Mouse (Mus musculus) forebrain, embryonic 16.5 days (tissue): ENCODE measurements around the gene Nemp1. TPM values are rescaled to one million over a fixed set of nuclear protein-coding genes. Genes with fewer than 3 reads are reported as not detected.
A peak's percentile ranks its signal among the peaks of the same experiment; 100 is the strongest.

Source experiments
- ATAC-seq: fragments of 200-750 bp; cut with Nextera tagmentation; 2 replicates; pipeline ENCODE4 v1.8.0; 2017; ENCODE audit warnings: mild to moderate bottlenecking, moderate library complexity
- H3K27ac ChIP-seq: fragments of 300-500 bp; sonication (generic); 2 replicates; pipeline ENCODE4 v1.5.1; 2014; ENCODE audit warnings: low read length, control low read depth
- H3K27me3 ChIP-seq: fragments of 300-500 bp; sonication (generic); replicated peaks from 2 replicates; pipeline ENCODE4 v1.6.1; 2014; ENCODE audit warnings: low read length; ENCODE audit not compliant: control insufficient read depth, insufficient read depth
- H3K36me3 ChIP-seq: fragments of 300-500 bp; sonication (generic); 2 replicates; pipeline ENCODE4 v1.6.1; 2014; ENCODE audit not compliant: control insufficient read depth, insufficient read depth
- H3K4me1 ChIP-seq: fragments of 300-500 bp; sonication (generic); replicated peaks from 2 replicates; pipeline ENCODE4 v1.6.1; 2014; ENCODE audit warnings: low read length; ENCODE audit not compliant: control insufficient read depth, insufficient read depth
- H3K4me2 ChIP-seq: fragments of 300-500 bp; sonication (generic); 2 replicates; pipeline ENCODE4 v1.6.1; 2014; ENCODE audit warnings: mild to moderate bottlenecking, low read length, control low read depth
- H3K4me3 ChIP-seq: fragments of 300-500 bp; sonication (generic); replicated peaks from 2 replicates; pipeline ENCODE4 v1.5.1; 2014; ENCODE audit warnings: mild to moderate bottlenecking, low read length, control low read depth
- H3K9ac ChIP-seq: fragments of 300-500 bp; sonication (generic); replicated peaks from 2 replicates; pipeline ENCODE4 v1.6.1; 2014; ENCODE audit warnings: low read depth, low read length, control low read depth
- H3K9me3 ChIP-seq: fragments of 300-500 bp; sonication (generic); 2 replicates; pipeline ENCODE4 v1.6.1; 2016; ENCODE audit warnings: low read length; ENCODE audit not compliant: control insufficient read depth
- WGBS: fragments of 180-500 bp; shearing (Covaris S2); extraction: QIAGEN DNeasy Blood & Tissue Kit; methylation state at CpG from one replicate; pipeline ENCODE4 v1.1.7; 2014; 5-methylcytosine and 5-hydroxymethylcytosine counted together
- polyA plus RNA-seq: library from polyadenylated mRNA; unstranded; fragments of >200 nt; fragmentation: Nextera tagmentation; extraction: Ambion mirVana; gene quantifications from 2 replicates; pipeline ENCODE4 v1.2.1, GENCODE M21; 2015

Nemp1 gene
- polyA plus RNA-seq, 1 experiment from 2014 or later: 5.7 TPM

- H3K9me3 ChIP-seq: no peaks in the 10 kb centered on the region
- no peaks in the 10 kb centered on the region for H3K36me3 ChIP-seq
- no peak overlapping the region for H3K9ac ChIP-seq
- H3K27ac ChIP-seq: no peak overlapping the region
- H3K4me1 ChIP-seq: peaks cover 12% of the 10 kb centered on the region; the same call in 1 of the 2 replicates
- H3K4me3 ChIP-seq: no peak overlapping the region
- peaks cover 6% of the 10 kb centered on the region for H3K27me3 ChIP-seq
- ATAC-seq: no peak
- 43% methylated on average over 11 of the region's 11 CpGs for WGBS
- H3K4me2 ChIP-seq: no peak overlapping the region
Measured at GRCm38 (mm10) chr10:127730285-127730932, 63.7 kb downstream of the Nemp1 start.

- Histone ChIP-seq H3K36me3 (no peaks in the 10 kb centered on the region), H3K4me1 (peaks cover 12% of the 10 kb centered on the region; the same call in 1 of the 2 replicates), H3K4me3 (no peak overlapping the region), H3K9ac (0 out of 2 replicates have a peak overlapping the region, but pooled peaks have one; percentile 5), H3K9me3 (no peaks in the 10 kb centered on the region), H3K27me3 (peaks cover 6% of the 10 kb centered on the region), H3K27ac (no peak overlapping the region), H3K4me2 (no peak overlapping the region)
- WGBS: 7% methylated on average over 9 of the region's 9 CpGs
- ATAC-seq: no peak
Measured at GRCm38 (mm10) chr10:127730933-127731310, 64.2 kb downstream of the Nemp1 start.

- Histone ChIP-seq H3K4me2 (no peak overlapping the region), H3K9ac (no peak overlapping the region), H3K9me3 (no peaks in the 10 kb centered on the region), H3K4me3 (no peak overlapping the region), H3K4me1 (peaks cover 12% of the 10 kb centered on the region; the same call in 1 of the 2 replicates), H3K36me3 (no peaks in the 10 kb centered on the region), H3K27ac (no peak overlapping the region), H3K27me3 (peaks cover 9% of the 10 kb centered on the region)
- WGBS: 42% methylated on average over 5 of the region's 5 CpGs
- no peak for ATAC-seq
Measured at GRCm38 (mm10) chr10:127731397-127731796, 64.7 kb downstream of the Nemp1 start.

GRCm38 (mm10) chr10:127734434-127734833 lies 67.7 kb downstream of the Nemp1 start:
- Histone ChIP-seq H3K27me3 (peaks cover 9% of the 10 kb centered on the region), H3K9ac (no peak overlapping the region), H3K4me3 (no peak overlapping the region), H3K4me2 (no peak overlapping the region), H3K9me3 (no peaks in the 10 kb centered on the region), H3K4me1 (peaks cover 10% of the 10 kb centered on the region; the same call in 1 of the 2 replicates), H3K27ac (no peak overlapping the region), H3K36me3 (no peaks in the 10 kb centered on the region)
- ATAC-seq: no peak
- WGBS: 50% methylated on average over 5 of the region's 5 CpGs

- H3K36me3 ChIP-seq: no peaks in the 10 kb centered on the region
- no peak overlapping the region for H3K27ac ChIP-seq
- no peaks in the 10 kb centered on the region for H3K9me3 ChIP-seq
- no peak for ATAC-seq
- H3K4me1 ChIP-seq: peaks cover 15% of the 10 kb centered on the region
- peaks cover 9% of the 10 kb centered on the region for H3K27me3 ChIP-seq
- 84% methylated on average over 2 of the region's 2 CpGs for WGBS
- H3K4me2 ChIP-seq: no peak overlapping the region
- no peak overlapping the region for H3K9ac ChIP-seq
- H3K4me3 ChIP-seq: no peak overlapping the region
Measured at GRCm38 (mm10) chr10:127736266-127736665, 69.6 kb downstream of the Nemp1 start.

- Histone ChIP-seq H3K9ac (no peak overlapping the region), H3K9me3 (no peaks in the 10 kb centered on the region)
- 84% methylated on average over 4 of the region's 4 CpGs for WGBS
Measured at GRCm38 (mm10) chr10:127736916-127737315, 70.2 kb downstream of the Nemp1 start.

GRCm38 (mm10) chr10:127737552-127737951 lies 70.9 kb downstream of the Nemp1 start:
- WGBS: 26% methylated on average over 2 of the region's 2 CpGs
- ATAC-seq: no peak
- peaks cover 7% of the 10 kb centered on the region for H3K27me3 ChIP-seq
- peaks cover 14% of the 10 kb centered on the region for H3K4me1 ChIP-seq
- no peak overlapping the region for H3K9ac ChIP-seq
- no peak overlapping the region for H3K27ac ChIP-seq
- no peaks in the 10 kb centered on the region for H3K9me3 ChIP-seq
- H3K4me2 ChIP-seq: no peak overlapping the region
- H3K4me3 ChIP-seq: no peak overlapping the region
- H3K36me3 ChIP-seq: peaks cover 10% of the 10 kb centered on the region; the same call in 1 of the 2 replicates

More at GRCm38 (mm10) chr10:127736916-127737315, 70.2 kb downstream of the Nemp1 start:
- Histone ChIP-seq H3K27ac (no peak overlapping the region), H3K4me1 (peaks cover 14% of the 10 kb centered on the region), H3K4me2 (no peak overlapping the region), H3K27me3 (peaks cover 9% of the 10 kb centered on the region), H3K4me3 (no peak overlapping the region), H3K36me3 (peaks cover 4% of the 10 kb centered on the region; the same call in 1 of the 2 replicates)
- no peak for ATAC-seq

GRCm38 (mm10) chr10:127738151-127738882 lies 71.6 kb downstream of the Nemp1 start:
- peaks cover 18% of the 10 kb centered on the region for H3K36me3 ChIP-seq
- H3K27ac ChIP-seq: no peak overlapping the region
- H3K9me3 ChIP-seq: no peaks in the 10 kb centered on the region
- ATAC-seq: no peak
- H3K9ac ChIP-seq: no peak overlapping the region
- WGBS: 55% methylated on average over 13 of the region's 13 CpGs
- H3K27me3 ChIP-seq: peaks cover 6% of the 10 kb centered on the region
- peaks cover 14% of the 10 kb centered on the region for H3K4me1 ChIP-seq
- H3K4me3 ChIP-seq: no peak overlapping the region
- no peak overlapping the region for H3K4me2 ChIP-seq

- Histone ChIP-seq H3K27me3 (0 out of 2 replicates have a peak, but pooled peaks cover 3% of the 10 kb centered on the region), H3K9ac (peak within 1 kb of the TSS; percentile 94), H3K4me2 (peak within 1 kb of the TSS; percentile 81), H3K4me3 (peak within 1 kb of the TSS; percentile 88), H3K9me3 (no peaks in the 10 kb centered on the region), H3K36me3 (peaks cover 26% of the 10 kb centered on the region), H3K27ac (peak within 1 kb of the TSS; percentile 47), H3K4me1 (peaks cover 14% of the 10 kb centered on the region)
- ATAC-seq: peak; percentile 89
- under 1% methylated on average over 58 of the region's 61 CpGs for WGBS
Measured at GRCm38 (mm10) chr10:127739083-127739660, 72.5 kb downstream of the Nemp1 start, which contains the start of gene Zbtb39. Zbtb39 (plus strand) TSS chr10:127739538.
